Mouse (Mus musculus) gastrocnemius, postnatal 36 days (tissue): ENCODE data around the gene Gm4064. TPM values are rescaled to one million over a fixed set of nuclear protein-coding genes. Genes with fewer than 3 reads are reported as not detected.
"Not testable (repeated sequence)": the region's sequence is repeated elsewhere in the genome, so short reads cannot be mapped to it uniquely, and the experiment has no call there.

Experiments used
- DNase-seq, 2 experiments: peaks; one replicate each; pipeline ENCODE4 v3.0.0; 2022
- intact Hi-C: fragments of 180-260 bp; cut with DNase I; formaldehyde crosslinking; loops from one replicate; pipeline ENCODE4 v1.15.1; 2025
- long read RNA-seq, 2 experiments: library from polyadenylated mRNA; stranded (forward); transcript quantifications; one replicate each; pipeline ENCODE4 v2.0.0; 2021
- total RNA-seq, 2 experiments: library from RNA; stranded (reverse); gene quantifications; 2 replicates each; pipeline ENCODE4 v1.2.3; 2021

Gene Gm4064
- total RNA-seq: not detected
- long read RNA-seq, experiment 1: 0 reads
- long read RNA-seq, experiment 2: 0 reads

- DNase-seq, intact Hi-C loops: not testable (repeated sequence)
Measured at GRCm38 (mm10) chrY:2796105-2796504, at the start of gene Gm4064. Gm4064 (minus strand) TSS chrY:2796205.

GRCm38 (mm10) chrY:2830380-2830779 is 34.4 kb upstream of the Gm4064 start, which contains the start of the genes Rbmy and Gm10256:
Rbmy (plus strand) TSS chrY:2830680.
Gm10256 (plus strand) TSS chrY:2830699.
- intact Hi-C loops, DNase-seq: not testable (repeated sequence)

Other genes with a start within 250 kb of the Gm4064 start
- gene H2al2c, start 197.1 kb downstream of the Gm4064 start, total RNA-seq: not detected
- not detected for gene Sry, start 132.5 kb downstream of the Gm4064 start, total RNA-seq
- not detected for gene H2al2b, start 75.5 kb downstream of the Gm4064 start, total RNA-seq
- not detected for gene Rbmy, start 34.5 kb upstream of the Gm4064 start, total RNA-seq
- gene Gm10256, start 34.5 kb upstream of the Gm4064 start, total RNA-seq: not detected
- gene Gm10352, start 104.8 kb upstream of the Gm4064 start, total RNA-seq: not detected
- gene Gm29289, start 136.4 kb upstream of the Gm4064 start, total RNA-seq: not detected